Mouse (Mus musculus) layer of hippocampus, adult 11-12 months (tissue): ENCODE results near the gene Cnot6l.

Experiments
- DNase-seq: peaks from one replicate; pipeline ENCODE4 v3.0.0; 2022; ENCODE audit warnings: low spot score

Gene Cnot6l

DNA sequence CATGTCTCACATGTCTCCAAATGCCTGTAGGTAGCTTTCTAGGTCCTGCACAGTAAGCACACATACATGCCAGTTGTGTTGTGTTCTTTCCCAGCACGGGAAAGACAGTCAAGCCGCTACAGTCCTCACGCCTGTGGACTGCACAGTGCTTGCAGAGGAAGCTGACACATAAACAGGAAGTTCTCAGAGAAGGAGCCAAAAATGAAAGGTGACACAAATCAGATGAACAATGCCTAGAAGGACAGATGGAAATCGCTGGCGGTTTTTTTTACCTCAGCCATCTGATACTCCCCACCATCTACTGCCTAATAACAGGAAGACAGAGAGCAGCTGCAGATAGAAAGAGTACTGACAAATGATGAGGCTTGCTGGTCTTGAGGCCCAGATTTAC lies at the start of gene Cnot6l:
Gene Cnot6l, minus strand, starts transcription at position 151 of the 391 bp plus-strand sequence.
- DNase-seq, result peak; percentile 26

DNA sequence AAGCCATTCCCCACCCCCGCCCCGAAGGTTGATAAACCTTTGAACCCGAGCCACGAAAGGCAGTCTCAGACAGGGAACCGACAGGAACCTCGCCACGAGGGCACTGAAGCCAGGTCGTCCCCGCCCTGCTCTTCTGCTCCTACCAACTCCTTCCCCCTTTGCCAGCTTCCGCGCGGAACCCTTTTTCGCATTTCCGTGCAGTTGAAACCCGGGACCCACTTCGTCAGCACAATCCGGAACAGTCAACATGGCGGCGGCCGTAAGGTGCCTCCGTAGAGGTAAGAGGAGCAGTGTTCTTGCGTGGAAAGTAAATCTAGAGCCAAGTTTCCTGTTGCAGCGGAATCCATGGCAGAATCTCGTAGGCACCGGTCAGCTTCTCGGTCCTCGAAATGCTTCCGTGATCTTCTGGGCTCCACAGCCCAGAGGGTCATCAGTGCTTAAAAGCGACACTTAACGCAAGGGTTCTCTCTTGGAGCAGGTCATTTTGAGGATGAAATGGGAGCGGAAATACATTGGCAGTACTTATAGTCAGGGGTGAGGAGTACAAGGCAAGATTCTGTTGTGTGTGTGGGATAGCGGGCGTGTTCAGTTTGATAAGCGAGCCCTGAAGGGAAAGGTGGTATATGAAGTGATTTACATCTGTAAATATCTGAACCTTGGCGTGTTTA lies 46.1 kb upstream of the Cnot6l start:
- peak; percentile 92 for DNase-seq

DNA sequence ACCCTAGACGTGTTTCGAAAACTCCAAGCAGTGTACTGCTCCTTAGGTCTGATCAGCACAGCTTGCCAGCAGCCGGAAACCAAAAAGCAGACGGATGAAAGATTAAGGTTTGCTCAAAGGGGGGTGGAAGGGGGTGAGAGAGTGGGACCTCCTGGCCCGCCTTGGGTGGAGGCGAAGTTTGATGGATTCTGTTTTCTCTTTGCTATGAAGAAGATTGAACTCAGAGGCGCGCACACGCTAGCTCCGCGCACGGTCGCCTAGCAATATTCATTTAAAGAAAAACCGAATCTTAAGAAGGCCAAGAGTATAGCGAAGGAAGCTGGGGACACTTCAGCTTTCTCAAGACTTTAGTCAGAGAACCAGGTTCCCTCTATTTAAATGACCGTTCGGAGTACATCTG lies 45.5 kb upstream of the Cnot6l start, which contains the start of gene Mrpl1:
Gene Mrpl1, plus strand, starts transcription at position 35 of the 400 bp plus-strand sequence.
- peak; percentile 18 for DNase-seq

DNA sequence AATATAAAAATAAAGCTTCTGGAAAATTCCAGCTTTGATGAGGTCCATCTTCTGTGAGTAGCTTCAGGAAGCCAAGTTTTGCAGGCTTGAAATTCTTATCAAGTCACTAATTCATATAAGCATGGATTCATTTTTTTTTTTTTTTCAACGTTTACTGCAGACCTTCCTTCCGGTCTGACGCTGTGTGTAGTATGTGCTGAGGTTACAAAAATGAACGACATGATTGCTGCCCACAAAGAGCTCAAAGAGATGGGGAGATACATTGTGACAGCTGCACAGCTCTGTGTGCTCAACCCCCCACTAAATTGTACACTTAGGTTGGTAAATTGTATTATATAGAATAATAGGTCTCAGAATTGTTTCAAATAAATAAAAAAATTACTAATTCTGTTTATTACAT lies 44.6 kb upstream of the Cnot6l start:
- DNase-seq, result no peak

DNA sequence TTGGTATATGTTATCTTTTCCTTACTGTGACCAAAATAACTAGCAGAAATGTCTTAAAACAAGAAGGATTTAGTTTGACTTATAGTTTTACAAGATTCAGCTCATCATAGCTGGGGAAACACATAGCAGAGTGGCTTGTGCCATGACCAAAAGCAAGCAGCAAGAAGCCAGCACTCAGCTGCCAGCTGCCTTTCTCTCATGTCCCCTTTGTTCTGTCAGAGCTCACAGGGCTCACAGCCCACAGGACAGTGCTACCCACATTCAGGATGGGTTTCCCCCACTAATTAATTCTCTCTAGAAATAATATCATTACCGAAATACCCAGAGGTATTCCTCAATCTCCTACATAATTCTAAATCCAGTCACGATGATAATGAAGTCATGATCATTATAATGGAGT lies 43.6 kb upstream of the Cnot6l start:
- DNase-seq, result no peak

DNA sequence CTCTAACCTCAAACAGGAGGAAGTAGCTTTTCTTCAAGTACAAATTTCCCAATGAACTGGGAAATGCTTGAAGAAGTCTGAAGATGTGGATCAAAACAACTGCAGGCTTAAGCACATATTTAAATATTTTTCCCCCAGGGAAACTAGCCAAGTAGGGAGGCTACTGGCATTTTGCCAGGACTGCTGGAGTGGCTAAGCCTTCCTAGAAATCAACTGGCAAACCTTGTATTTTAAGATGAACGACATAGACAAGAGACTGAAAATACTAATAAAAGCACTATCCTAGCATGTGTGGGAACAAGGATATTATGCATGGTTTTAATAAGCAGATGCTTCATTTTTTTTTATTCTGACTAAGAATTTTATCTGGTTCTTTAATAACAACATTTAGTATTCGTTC lies 42.9 kb upstream of the Cnot6l start:
- peak; percentile 26 for DNase-seq

DNA sequence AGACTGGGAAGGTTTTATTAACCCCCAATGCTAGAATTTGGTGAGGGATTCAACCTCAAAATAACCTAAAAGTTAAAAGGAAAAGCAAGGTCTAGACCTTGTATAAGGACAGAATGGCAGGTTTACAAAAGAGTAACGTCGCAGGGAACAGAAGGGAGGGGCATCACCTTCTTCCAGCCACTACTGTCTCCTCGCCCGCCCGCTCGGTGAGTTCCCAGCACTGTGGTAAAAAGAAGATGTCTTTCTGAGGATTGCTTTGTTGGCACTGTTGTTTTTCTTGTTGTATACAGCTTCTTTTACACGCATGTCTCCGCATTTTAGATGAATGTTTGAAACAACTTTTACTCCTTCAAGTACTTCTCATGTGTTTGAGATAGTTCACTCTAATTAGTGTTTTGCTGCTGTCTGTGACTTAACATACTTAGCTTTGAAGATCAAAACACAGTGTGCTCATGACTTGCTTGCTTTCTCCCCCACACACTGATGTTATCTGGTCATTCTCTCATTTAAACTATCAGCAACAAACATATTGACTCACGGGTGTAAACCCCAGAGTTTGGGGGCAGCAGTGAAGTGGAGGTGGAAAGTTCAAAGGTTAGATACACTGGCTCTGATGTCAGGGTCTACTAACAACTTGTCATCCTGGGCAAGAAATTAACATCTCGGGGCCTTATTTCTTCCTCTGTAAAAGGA lies 37.6 kb upstream of the Cnot6l start:
- no peak for DNase-seq

DNA sequence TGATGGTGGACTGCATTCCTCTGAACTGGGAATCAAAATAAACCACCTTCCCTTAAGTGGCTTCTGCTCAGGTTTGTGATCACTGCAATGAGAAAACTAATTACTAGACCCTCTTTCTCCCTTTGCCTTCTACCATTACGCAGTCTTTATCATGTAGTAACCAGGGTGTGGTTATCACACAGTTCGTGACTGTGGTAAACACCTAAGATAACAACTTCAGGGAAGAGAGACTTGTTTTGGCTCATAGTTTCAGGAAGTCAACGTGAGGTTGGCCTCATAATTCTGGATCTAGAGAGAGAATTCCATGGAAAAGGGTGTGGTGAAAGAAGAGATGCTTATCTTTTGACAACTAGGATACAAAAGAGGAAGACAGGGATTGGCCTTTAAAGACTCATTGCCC lies 36.3 kb upstream of the Cnot6l start:
- DNase-seq, result no peak

DNA sequence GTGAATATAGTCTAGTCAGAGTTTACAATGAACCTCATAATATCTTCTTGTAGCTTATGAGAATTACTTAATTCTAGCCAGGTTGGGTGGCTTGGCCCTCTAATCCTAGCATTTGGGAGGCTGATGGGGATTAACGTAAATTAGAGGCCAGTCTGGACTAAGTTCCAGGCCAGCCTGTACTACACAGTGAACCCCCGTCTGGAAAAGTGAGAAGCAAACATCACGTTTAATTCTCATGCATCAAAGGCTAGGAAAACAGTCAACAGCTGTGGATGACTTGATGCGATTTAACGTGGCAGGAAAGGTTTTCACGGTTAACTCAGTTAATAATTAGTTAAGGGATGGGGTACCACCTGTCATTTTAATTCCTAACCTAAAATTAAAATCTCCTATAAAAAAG lies 34.3 kb upstream of the Cnot6l start:
- no peak for DNase-seq

DNA sequence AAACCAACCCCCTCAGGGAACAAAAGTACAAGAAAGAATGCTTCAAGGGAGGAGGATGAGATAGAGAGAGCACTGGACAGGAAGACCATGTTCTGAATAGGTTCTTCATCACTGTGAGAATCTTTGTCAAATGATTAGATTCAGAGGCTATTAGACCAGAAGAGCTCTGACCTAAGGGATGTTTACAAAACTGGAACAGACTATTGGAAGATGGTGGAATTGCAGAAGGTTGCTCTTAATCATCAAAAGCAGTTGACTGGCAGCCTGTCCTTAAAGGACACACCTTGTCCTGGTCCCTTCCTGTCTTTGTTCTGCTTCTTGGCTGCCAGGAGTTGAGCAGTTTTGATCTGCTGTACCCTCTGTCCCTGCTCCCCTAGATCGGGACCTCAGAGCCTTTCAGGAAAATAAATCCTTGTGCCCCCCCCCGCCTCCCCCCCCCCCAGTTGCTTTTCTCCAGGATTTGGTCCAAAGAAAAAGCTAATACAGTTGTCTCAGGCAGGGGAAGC lies 32.6 kb upstream of the Cnot6l start:
- no peak for DNase-seq

DNA sequence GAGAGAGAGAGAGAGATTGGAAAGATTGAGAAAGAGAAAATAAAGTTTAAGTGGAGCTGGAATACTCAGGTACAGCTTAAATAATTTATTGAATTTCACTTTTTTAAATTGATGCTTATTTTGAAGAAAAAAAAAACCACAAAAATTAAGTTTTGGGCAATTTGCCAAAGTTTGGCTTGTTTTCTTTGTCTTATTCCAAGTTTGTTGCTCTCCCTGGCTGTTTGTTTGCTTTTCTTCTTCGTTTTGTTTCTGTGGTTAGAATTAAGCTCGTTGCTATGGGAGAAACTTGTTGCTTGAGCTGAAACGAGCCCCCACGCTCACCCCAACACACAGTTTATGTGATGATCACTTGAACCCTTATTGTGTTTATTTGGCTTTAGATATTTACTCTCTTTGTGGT lies 27.3 kb upstream of the Cnot6l start:
- DNase-seq, result no peak

DNA sequence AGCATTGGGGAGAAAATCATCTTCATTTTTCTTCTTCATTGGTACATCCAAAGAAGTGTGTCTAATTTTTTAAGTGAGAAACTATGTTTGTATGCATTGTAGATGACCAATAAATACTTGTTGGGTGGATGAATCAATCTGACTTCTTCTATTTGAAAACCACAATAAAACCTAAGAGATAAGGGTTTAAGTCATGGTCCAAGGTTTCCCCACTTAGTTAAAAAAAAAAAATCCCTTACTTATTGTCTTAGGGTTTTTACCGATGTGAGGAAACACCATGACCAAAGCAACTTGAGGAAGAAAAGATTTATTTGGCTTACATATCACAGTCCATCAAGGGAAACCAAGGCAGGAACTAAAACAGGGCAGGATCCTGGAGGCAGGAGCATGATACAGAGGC lies 25.8 kb upstream of the Cnot6l start:
- no peak for DNase-seq

DNA sequence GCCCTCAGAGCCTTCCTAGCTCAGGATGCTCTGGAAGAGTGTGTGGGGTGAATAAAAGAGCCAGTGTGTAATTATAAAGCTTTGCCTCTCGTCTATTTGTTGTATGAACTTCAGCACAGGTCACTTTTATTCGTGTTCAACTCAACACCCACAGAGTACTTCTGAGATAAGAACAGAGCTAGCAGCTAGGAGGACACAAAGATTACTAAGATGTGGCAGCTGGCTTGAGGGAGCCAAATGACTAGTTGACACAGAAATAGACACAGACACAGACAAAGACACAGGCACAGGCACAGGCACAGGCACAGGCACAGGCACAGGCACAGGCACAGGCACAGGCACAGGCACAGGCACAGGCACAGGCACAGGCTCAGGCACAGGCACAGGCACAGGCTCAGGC lies 20.0 kb upstream of the Cnot6l start:
- DNase-seq, result no peak

DNA sequence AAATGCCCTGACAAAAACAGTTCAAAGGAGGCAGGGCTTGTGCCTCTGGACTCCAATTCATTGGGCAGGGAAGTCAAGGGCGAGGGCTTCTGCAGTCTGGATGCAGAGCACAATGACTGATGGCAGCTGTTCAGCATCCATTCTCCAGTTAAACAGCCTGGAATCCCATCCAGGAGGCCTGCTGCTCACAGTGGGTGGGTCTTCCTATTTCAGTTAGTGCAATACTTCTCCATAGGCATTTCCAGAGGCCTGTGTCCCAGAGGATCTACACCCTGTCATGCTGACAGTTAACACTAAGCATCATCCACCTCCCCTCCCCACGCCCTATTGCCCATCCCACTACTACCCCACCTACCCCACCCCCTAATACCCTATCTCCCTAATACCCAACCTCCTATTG lies 19.2 kb upstream of the Cnot6l start:
- no peak for DNase-seq

DNA sequence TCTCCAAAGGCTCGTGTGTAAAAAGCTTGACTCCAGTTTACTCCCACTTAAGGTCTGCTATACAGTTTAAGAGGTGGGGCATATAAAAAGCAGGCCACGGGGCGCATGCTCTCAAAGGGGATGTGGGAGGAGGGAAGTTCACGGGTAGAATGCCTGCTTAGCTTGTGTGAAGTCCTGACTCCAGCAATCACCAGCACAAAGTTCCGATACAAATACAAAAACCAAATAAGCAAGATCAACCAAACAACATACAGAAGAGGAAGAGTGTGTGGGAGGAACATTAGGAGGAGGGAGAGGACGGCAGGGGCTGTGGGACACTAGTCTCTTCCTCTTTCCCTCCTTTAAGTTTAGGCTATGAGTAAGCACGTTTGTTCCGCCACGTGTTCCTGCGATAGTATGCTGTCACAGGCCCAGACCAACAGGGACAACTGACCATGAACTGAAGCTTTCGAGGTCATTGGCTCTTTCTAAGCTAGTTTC lies 12.9 kb upstream of the Cnot6l start:
- DNase-seq, result peak; percentile 8

DNA sequence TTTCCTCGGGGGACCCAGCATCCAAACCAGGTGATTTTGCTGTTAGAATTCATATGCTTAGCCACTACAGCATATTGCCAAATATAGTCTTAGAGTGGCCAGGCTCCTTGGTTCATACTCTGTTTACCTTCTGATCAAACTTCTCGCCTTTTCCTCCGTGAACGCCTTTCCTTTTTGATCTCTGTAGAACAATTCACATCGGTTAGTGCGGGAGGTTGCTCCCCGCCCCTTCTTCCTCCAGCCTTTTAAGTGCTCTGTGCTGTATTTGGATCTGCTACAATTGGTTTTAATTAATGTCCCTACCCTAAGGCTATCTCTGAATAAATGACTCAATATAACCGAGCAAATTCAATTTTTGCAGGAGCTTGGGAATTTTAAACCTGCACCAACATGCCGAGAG lies 12.2 kb upstream of the Cnot6l start:
- no peak for DNase-seq

DNA sequence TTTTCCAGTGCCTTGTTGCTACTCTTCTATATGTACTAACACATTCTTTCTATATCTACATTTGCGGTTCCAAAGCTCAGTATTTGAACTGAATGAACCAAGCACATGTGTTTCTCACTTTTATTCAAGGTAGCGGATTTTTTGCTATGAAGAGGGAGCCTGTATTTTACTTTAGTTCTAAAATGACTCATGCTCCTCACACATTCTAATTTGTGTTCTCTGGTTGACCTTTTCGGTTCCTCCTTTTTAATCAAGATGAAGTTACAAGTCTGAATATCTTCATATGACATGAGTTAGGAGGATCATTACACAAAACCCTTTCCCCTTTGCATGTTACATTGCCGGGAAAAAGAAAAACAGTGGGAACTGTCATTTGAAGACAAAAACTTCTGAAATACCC lies 7.8 kb upstream of the Cnot6l start:
- no peak for DNase-seq

DNA sequence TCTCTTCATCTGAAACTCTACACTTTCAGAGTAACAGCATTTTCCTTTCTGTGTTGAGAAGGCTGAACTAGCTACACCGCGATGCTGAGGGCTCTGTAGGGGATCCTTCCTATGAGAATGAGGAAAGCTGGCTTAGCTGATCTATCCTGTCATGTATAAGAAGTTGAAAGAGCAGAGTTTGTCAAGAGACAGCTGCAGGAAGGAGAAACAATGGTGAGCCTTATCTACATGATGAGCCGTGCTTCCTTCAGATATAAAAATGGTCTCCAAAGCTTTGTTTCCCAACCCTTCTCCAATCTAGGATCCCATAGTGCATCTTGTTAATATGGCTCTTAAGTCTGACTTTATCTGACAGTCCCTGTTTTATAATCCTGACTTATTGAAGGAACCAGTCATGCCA lies 6.5 kb upstream of the Cnot6l start:
- DNase-seq, result no peak

DNA sequence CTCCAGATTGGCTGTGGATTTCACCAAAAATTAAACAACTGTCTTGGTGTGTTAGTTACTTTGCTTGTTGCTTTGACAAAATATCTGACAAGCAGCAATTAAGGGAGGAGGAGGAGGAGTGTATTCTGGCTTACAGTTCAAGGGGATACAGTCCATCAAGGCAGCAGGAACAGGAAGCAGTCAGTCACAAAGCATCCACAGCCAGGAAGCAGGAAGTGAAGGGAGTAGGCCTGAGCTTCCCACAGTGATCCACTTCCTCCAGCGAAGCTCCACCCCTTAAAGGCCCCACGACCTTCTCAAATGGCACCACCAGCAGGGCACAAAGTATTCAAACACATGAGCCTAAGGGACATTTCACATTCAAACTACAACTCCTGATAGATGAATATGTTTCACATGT lies 2.8 kb upstream of the Cnot6l start:
- DNase-seq, result no peak

DNA sequence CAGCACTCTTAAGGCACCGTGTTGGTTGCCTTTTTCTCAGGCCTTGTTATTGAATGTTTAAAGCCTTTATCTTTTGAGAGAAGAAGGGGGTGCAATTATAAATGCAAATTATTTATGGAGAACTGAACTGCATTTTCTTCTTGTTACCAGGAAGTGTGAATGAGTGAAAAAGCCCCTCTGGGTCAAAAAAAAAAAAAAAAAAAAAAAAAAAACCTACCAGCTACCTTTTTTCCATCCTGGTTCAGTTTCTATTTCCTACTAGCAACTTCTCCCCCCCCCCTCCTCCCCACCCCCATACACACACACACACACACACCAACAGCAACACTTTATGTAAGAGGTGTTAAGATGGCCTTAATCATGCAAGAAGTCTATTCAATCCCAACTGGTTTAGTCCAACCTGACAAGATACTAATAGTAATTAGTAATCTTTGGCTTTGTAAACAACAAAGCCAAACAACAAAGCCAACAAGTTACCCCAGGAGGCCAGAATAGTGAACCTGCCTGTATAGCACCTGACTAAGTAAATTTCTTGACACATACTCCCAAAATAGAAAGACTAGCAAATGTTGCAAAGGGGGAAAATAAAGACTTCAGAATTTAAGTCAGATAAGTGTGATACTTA lies 463 bp downstream of the Cnot6l start:
- DNase-seq, result no peak

DNA sequence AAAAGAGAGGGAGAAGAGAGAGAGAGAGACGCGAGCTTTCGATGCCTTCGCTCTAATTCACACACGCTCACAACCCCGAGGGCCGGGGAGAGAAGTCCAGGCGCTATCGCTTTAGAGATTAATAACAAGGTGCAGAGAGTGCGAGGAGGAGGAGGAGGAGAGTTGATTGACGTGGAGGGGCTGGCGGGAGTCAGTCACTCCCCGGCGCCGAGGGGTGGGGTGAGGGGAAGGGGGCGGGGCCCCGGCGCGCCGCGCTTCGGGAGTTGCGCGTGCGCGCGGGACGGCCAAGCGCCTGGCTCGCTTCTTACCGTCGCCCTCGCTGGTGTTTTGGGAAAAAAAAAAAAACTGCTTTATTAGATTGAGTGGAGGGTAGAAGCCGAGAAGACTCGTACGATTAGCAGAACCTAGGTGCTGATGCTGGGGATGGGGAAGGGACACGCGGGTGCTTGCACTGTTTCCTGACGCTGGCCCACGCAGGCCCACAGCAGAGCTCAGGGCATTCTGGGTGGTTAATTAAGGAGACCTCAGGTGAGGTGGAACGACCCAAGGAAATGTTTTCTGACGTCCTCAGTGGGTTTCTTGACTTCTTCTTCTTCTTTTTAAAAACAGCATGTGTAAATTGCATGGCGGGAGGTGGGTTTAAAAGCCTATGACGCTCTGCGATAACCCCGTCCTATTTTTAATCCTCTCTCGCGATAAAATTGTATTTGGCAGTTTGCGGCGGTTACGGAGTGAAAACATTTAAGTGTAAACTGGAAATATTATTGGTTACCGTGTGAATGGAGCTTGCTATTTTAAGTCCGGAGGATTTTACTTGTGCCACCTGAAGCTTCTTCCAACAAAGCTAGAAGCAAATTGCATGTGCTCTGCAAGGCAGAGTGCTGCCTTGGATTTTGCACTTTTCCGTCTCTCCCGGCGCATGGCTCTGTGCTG lies 1.3 kb downstream of the Cnot6l start:
- DNase-seq, result peak; percentile 76
